Mouse (Mus musculus): Measurements from ENCODE around the gene Irf2. TPM values are rescaled to one million over a fixed set of nuclear protein-coding genes. Genes with fewer than 3 reads are reported as not detected.

Gene Irf2
- polyA plus RNA-seq, 1 experiment: not detected

DNA sequence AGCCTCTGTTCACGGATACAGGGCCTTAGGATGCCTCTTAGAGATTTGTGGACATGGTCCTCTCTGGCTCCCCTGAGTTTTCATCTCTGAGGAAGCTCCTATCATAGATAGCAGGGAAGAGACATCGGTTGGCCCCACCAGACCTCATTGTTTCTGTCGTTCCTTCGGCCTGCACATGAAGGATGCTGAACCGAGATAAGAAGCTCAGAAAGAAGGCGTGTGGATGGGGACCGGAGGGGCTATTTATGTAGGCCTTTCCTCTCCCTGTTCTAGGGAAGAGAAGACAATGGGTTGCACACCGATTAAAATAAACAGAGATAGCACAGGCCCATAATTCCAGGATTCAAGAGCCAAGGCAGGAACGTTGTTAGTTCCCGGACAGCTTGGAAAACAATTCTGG is 2.1 kb upstream of the Irf2 start:
- 90% methylated on average over 10 of the region's 10 CpGs for WGBS

DNA sequence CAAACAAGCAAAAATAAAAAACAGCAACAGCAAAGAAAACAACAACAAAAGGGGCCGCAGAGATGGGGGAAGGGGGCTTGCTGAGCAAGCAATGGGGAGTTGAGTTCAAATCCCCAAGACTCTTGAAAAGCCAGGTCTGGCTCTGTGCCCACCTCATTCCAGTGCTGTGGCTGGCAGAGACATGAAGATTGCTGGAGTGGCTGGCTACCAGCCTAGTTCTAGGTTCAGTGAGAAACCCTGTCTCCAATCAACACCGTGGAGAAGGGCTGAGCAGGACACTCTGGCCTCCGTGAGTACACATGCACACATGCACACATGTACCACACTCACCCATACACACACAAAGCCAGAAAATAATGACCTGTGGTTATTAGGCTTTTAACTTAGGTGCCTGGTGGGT is 1.6 kb upstream of the Irf2 start:
- Histone ChIP-seq H3K27ac (ENCODE audit: insufficient read depth, low read depth, low read length) (no peak overlapping the region), H3K4me1 (ENCODE audit: control insufficient read depth, insufficient read depth, low read length) (peaks cover 5% of the 10 kb centered on the region), H3K4me3 (ENCODE audit: insufficient read depth, low read depth, low read length) (no peak overlapping the region)
- 68% methylated on average over 3 of the region's 3 CpGs for WGBS
- TF ChIP-seq POLR2A (IDR thresholded peaks at IDR 0.05; ENCODE audit: insufficient read depth, low read depth, low read length): no peak
- TF ChIP-seq CTCF (IDR thresholded peaks at IDR 0.05; ENCODE audit: insufficient read depth, low read depth, low read length): no peak

More for the DNA sequence above, 2.1 kb upstream of the Irf2 start:
- peaks cover 5% of the 10 kb centered on the region for H3K4me1 ChIP-seq (ENCODE audit: control insufficient read depth, insufficient read depth, low read length)
- TF ChIP-seq CTCF (IDR thresholded peaks at IDR 0.05; ENCODE audit: insufficient read depth, low read depth, low read length) (no peak), POLR2A (IDR thresholded peaks at IDR 0.05; ENCODE audit: insufficient read depth, low read depth, low read length) (no peak)
- H3K4me3 ChIP-seq (ENCODE audit: insufficient read depth, low read depth, low read length): no peak overlapping the region
- no peak overlapping the region for H3K27ac ChIP-seq (ENCODE audit: insufficient read depth, low read depth, low read length)

- Histone ChIP-seq H3K4me3 (ENCODE audit: insufficient read depth, low read depth, low read length) (no peak overlapping the region), H3K27ac (ENCODE audit: insufficient read depth, low read depth, low read length) (no peak overlapping the region), H3K4me1 (ENCODE audit: control insufficient read depth, insufficient read depth, low read length) (peaks cover 5% of the 10 kb centered on the region)
- 69% methylated on average over 5 of the region's 5 CpGs for WGBS
- TF ChIP-seq POLR2A (IDR thresholded peaks at IDR 0.05; ENCODE audit: insufficient read depth, low read depth, low read length) (no peak), CTCF (IDR thresholded peaks at IDR 0.05; ENCODE audit: insufficient read depth, low read depth, low read length) (no peak)
Observed at GRCm38 (mm10) chr8:46738601-46739000, 931 bp upstream of the Irf2 start.

DNA sequence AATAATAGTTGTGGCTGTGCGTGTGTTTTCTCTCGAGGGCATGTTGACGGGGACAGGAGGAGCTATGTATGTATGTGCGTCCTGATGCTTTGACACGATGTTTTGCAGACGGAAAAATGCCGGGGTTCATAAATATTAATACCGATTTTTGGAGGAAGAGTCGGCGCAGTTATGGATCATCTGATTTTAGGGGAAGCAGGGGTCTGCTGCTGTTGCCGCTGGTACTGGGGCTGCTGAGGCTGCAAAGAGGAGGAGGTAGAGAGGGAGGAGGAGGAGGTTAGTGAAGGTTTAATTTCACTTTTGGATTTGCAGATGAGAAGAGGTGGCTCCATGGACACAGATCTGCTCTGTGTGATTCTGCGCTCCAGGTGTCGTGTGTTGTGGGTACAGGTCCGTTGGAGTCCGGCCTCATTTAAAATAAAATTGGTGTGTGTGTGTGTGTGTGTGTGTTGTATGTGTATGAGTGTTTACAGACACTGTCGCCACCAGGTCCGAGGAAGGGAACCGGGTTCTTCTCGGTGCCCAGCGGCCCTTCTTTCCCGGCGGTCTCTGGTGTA is 502 bp downstream of the Irf2 start:
- Histone ChIP-seq H3K4me3 (ENCODE audit: insufficient read depth, low read depth, low read length) (peak overlapping the region; percentile 93), H3K27ac (ENCODE audit: insufficient read depth, low read depth, low read length) (peak overlapping the region; percentile 92), H3K4me1 (ENCODE audit: control insufficient read depth, insufficient read depth, low read length) (peaks cover 5% of the 10 kb centered on the region)
- TF ChIP-seq POLR2A (IDR thresholded peaks at IDR 0.05; ENCODE audit: insufficient read depth, low read depth, low read length) (no peak), CTCF (IDR thresholded peaks at IDR 0.05; ENCODE audit: insufficient read depth, low read depth, low read length) (no peak)
- under 1% methylated on average over 22 of the region's 22 CpGs for WGBS

DNA sequence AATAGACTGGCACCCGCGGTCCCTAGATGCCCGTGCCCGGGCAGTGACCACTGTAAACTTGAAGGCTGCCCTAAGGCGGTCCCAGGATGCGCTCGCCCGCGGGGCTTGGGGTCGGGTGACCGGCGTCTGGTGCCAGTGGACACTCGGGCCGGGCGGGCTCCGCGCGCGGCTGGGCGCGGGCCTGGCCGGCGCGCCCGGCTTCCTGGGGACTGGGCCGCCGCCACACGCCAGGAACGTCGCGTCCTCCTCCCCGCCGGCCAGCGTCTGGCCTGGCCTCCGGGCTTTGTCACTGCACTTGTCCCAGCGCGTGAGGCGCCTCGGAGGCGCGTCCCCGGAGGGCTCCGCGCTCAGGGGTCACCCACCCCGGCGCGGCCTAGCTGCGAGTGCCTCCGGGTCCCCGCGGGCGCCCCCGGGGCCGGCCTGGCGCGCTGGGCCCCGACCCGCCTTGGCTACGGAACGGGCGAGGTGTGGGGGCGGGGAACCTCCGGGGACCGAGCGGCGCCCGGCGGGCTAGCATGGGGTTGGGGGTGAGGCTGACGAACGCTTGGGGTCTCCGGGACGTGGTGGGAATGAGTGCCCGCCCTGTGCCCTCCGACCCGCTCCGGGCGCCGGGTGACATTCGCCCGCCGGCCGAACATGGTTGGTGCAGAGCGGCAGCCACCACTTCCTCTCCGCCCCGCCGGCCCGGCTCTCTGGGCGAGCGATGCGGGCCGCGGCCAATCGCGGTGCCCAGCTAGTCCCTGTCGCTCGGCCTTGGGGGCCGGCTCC is 1.2 kb downstream of the Irf2 start:
- H3K4me3 ChIP-seq (ENCODE audit: insufficient read depth, low read depth, low read length): peak overlapping the region; percentile 93
- peak overlapping the region; percentile 92 for H3K27ac ChIP-seq (ENCODE audit: insufficient read depth, low read depth, low read length)
- H3K4me1 ChIP-seq (ENCODE audit: control insufficient read depth, insufficient read depth, low read length): peaks cover 2% of the 10 kb centered on the region; the same call in 1 of the 2 replicates
- no peak for TF ChIP-seq CTCF (IDR thresholded peaks at IDR 0.05; ENCODE audit: insufficient read depth, low read depth, low read length)
- no peak; the same call in 1 of the 2 replicates for TF ChIP-seq POLR2A (IDR thresholded peaks at IDR 0.05; ENCODE audit: insufficient read depth, low read depth, low read length)
- WGBS: under 1% methylated on average over 91 of the region's 97 CpGs

GRCm38 (mm10) chr8:46741281-46741791 is 1.8 kb downstream of the Irf2 start:
- peak overlapping the region; percentile 92 for H3K27ac ChIP-seq (ENCODE audit: insufficient read depth, low read depth, low read length)
- peak overlapping the region; percentile 93 for H3K4me3 ChIP-seq (ENCODE audit: insufficient read depth, low read depth, low read length)
- WGBS: under 1% methylated on average over 28 of the region's 28 CpGs
- TF ChIP-seq POLR2A (IDR thresholded peaks at IDR 0.05; ENCODE audit: insufficient read depth, low read depth, low read length) (no peak), CTCF (IDR thresholded peaks at IDR 0.05; ENCODE audit: insufficient read depth, low read depth, low read length) (no peak)
- H3K4me1 ChIP-seq (ENCODE audit: control insufficient read depth, insufficient read depth, low read length): peaks cover 5% of the 10 kb centered on the region

DNA sequence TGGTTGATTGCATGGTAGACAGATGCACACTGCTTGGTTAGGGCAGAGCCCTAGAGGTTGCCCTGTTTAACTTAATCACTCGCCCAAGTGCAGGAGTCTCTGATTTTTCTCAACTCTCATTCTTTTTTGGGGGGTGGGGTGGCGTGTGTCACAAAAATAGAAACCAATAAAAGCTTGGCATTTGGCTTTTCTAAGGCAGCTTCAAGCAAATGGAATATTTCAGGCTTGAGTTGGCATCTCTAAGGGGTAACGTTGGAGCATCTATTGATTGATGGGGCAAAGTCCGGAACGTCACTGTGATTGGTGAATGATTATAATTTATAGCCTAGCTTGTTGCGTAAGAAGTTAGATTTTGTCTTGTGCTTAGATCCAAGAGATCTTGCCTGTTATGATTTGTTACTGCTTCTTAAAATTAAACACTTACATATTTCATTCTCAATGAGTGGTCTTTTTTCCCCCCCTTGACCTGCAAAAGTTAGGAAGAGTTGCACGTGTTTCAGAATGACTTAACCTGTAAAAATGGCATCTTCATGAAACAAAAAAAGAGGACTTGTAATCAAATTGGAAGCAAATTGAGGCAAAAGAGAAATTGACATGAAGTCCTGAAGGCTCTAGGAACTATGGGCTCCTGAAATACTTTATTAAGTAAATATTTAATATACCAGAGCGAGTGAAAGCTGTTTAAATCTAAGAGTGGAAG is 2.6 kb downstream of the Irf2 start:
- TF ChIP-seq POLR2A (IDR thresholded peaks at IDR 0.05; ENCODE audit: insufficient read depth, low read depth, low read length): no peak
- Histone ChIP-seq H3K27ac (ENCODE audit: insufficient read depth, low read depth, low read length) (peak overlapping the region; percentile 92), H3K4me3 (ENCODE audit: insufficient read depth, low read depth, low read length) (no peak overlapping the region; the same call in 1 of the 2 replicates), H3K4me1 (ENCODE audit: control insufficient read depth, insufficient read depth, low read length) (peaks cover 5% of the 10 kb centered on the region)
- 51% methylated on average over 8 of the region's 8 CpGs for WGBS

GRCm38 (mm10) chr8:46742691-46743082 is 3.2 kb downstream of the Irf2 start:
- H3K4me1 ChIP-seq (ENCODE audit: control insufficient read depth, insufficient read depth, low read length): peaks cover 5% of the 10 kb centered on the region
- H3K4me3 ChIP-seq (ENCODE audit: insufficient read depth, low read depth, low read length): no peak overlapping the region
- TF ChIP-seq POLR2A (IDR thresholded peaks at IDR 0.05; ENCODE audit: insufficient read depth, low read depth, low read length) (no peak), CTCF (IDR thresholded peaks at IDR 0.05; ENCODE audit: insufficient read depth, low read depth, low read length) (no peak)
- no peak overlapping the region for H3K27ac ChIP-seq (ENCODE audit: insufficient read depth, low read depth, low read length)
- WGBS: 47% methylated on average over 5 of the region's 5 CpGs

GRCm38 (mm10) chr8:46745464-46745863 is 5.9 kb downstream of the Irf2 start:
- TF ChIP-seq CTCF (IDR thresholded peaks at IDR 0.05; ENCODE audit: insufficient read depth, low read depth, low read length): no peak
- no peak for TF ChIP-seq POLR2A (IDR thresholded peaks at IDR 0.05; ENCODE audit: insufficient read depth, low read depth, low read length)
- H3K27ac ChIP-seq (ENCODE audit: insufficient read depth, low read depth, low read length): no peak overlapping the region
- H3K4me3 ChIP-seq (ENCODE audit: insufficient read depth, low read depth, low read length): no peak overlapping the region
- 90% methylated on average over 1 of the region's 1 CpGs for WGBS
- peaks cover 2% of the 10 kb centered on the region; the same call in 1 of the 2 replicates for H3K4me1 ChIP-seq (ENCODE audit: control insufficient read depth, insufficient read depth, low read length)

Measured in olfactory bulb, adult 2 months (tissue).